Mouse (Mus musculus): Measurements from ENCODE around the gene Pemt. TPM values are rescaled to one million over a fixed set of nuclear protein-coding genes. Genes with fewer than 3 reads are reported as not detected.
A peak's percentile ranks its signal among the peaks of the same experiment; 100 is the strongest.

Gene Pemt
- polyA plus RNA-seq, 1 experiment from 2014 or later: 13.0 TPM

DNA sequence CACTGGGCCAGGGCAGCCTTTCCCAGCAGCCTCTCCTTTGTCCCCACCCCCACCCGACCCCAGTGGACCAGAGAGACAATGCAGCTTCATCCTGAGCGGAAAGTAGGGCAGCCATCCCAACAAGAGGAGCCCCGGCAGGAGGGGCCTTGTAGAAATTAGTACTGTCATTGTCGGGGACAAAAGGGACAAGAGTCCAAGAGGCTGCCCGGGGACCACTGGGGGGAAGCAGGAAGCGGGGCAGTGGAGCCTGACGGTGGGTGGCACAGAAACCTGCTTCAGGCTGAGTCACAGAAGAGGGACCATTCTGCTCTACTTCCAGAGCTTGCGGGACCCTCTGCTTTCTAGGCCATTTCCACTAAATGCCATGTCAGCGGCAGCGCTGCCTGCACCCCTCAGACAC lies 71.0 kb downstream of the Pemt start:
- ATAC-seq (replicated peaks; ENCODE audit: low FRiP score): no peak
- H3K27ac ChIP-seq: peak overlapping the region; percentile 56
- H3K4me2 ChIP-seq: no peak overlapping the region
- H3K27me3 ChIP-seq: no peaks in the 10 kb centered on the region
- H3K4me3 ChIP-seq (replicated peaks): no peak overlapping the region
- H3K9me3 ChIP-seq (replicated peaks): no peaks in the 10 kb centered on the region
- peaks cover 44% of the 10 kb centered on the region for H3K4me1 ChIP-seq
- H3K36me3 ChIP-seq: no peaks in the 10 kb centered on the region
- WGBS: 40% methylated on average over 10 of the region's 10 CpGs
- no peak overlapping the region for H3K9ac ChIP-seq

GRCm38 (mm10) chr11:59973389-59973788 lies 72.9 kb downstream of the Pemt start:
- Histone ChIP-seq H3K9me3 (replicated peaks) (no peaks in the 10 kb centered on the region), H3K27ac (no peak overlapping the region), H3K36me3 (no peaks in the 10 kb centered on the region), H3K4me2 (no peak overlapping the region), H3K4me3 (replicated peaks) (no peak overlapping the region), H3K9ac (no peak overlapping the region), H3K4me1 (peaks cover 38% of the 10 kb centered on the region), H3K27me3 (no peaks in the 10 kb centered on the region)
- 61% methylated on average over 5 of the region's 5 CpGs for WGBS
- no peak for ATAC-seq (replicated peaks; ENCODE audit: low FRiP score)

DNA sequence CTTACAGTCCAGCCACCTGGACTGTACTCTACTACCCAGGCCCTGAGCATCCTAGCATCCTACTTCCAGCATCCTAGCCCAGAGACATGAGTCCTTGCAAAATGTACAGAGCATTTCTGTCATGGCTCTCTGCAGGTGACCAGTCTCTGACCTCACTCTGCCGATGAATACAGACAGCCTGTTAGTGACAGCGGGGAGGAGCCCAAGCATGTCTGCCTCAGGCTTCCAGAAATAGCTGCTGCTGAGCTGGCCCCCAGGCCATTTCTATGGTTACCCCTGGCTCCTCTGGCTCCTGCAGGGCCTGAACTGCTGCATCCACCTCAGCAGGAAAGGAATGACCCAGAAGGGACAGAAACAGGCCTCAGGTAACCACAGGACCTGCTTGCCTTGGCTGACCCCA lies 74.6 kb downstream of the Pemt start:
- no peak overlapping the region for H3K4me2 ChIP-seq
- H3K4me3 ChIP-seq (replicated peaks): no peak overlapping the region
- no peaks in the 10 kb centered on the region for H3K27me3 ChIP-seq
- peaks cover 33% of the 10 kb centered on the region for H3K4me1 ChIP-seq
- WGBS: 36% methylated on average over 2 of the region's 2 CpGs
- no peaks in the 10 kb centered on the region for H3K36me3 ChIP-seq
- H3K27ac ChIP-seq: no peak overlapping the region
- H3K9ac ChIP-seq: no peak overlapping the region
- 0 out of 2 replicates have a peak, but pooled peaks have one; percentile 12 for ATAC-seq (replicated peaks; ENCODE audit: low FRiP score)
- no peaks in the 10 kb centered on the region for H3K9me3 ChIP-seq (replicated peaks)

DNA sequence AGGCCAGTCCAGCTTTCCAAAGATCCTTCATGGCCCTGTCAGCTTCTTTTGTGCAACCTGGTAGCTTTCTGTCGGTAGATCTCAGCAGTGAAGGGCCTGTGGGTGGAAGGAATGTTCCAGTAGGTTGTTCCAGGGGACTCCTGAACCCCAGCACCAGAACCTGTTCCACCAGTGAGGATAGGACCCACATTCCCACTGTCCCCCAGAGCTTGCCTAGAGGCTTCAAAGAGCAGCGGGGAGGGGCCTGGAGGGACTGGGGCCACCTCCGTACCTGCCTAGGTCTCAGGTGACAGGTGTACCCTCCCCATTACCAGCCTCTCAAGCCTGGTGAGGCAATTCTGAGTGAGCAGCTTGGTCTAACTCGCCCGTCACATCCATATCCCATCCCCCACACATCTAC lies 75.5 kb downstream of the Pemt start:
- H3K27me3 ChIP-seq: no peaks in the 10 kb centered on the region
- no peak overlapping the region for H3K9ac ChIP-seq
- no peaks in the 10 kb centered on the region for H3K36me3 ChIP-seq
- H3K4me1 ChIP-seq: peaks cover 41% of the 10 kb centered on the region
- no peak overlapping the region for H3K4me3 ChIP-seq (replicated peaks)
- WGBS: 71% methylated on average over 5 of the region's 5 CpGs
- H3K27ac ChIP-seq: no peak overlapping the region
- H3K4me2 ChIP-seq: no peak overlapping the region
- no peak for ATAC-seq (replicated peaks; ENCODE audit: low FRiP score)
- H3K9me3 ChIP-seq (replicated peaks): no peaks in the 10 kb centered on the region

GRCm38 (mm10) chr11:59967765-59968164 lies 78.5 kb downstream of the Pemt start:
- ATAC-seq (replicated peaks; ENCODE audit: low FRiP score): no peak
- Histone ChIP-seq H3K27ac (no peak overlapping the region), H3K4me3 (replicated peaks) (no peak overlapping the region), H3K4me1 (peaks cover 47% of the 10 kb centered on the region), H3K9me3 (replicated peaks) (no peaks in the 10 kb centered on the region), H3K9ac (no peak overlapping the region), H3K4me2 (no peak overlapping the region), H3K36me3 (no peaks in the 10 kb centered on the region), H3K27me3 (peaks cover 16% of the 10 kb centered on the region)
- WGBS: 68% methylated on average over 1 of the region's 1 CpGs

DNA sequence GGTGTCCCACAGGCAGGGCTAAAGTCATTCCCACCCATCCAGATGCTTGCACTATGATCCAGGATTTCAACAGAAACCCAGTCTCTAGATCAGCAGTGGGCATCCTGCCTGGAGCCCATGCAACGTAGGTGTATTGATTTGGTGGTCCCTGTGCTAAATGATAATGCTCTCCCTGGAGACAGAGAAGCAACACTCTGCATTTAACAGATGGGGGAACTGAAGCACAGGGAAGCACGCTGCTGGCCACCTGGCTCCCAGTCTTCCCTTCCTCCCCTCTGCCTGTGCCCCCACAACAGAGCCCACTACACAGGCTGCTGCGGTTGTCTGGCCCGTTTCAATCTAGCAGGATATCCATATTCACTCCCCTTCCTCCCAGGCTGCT lies 80.2 kb downstream of the Pemt start:
- Histone ChIP-seq H3K4me3 (replicated peaks) (no peak overlapping the region), H3K4me2 (peak overlapping the region; percentile 91), H3K27ac (peak overlapping the region; percentile 88; the same call in 1 of the 2 replicates), H3K27me3 (peaks cover 22% of the 10 kb centered on the region), H3K36me3 (peaks cover 13% of the 10 kb centered on the region), H3K4me1 (peaks cover 39% of the 10 kb centered on the region), H3K9ac (no peak overlapping the region), H3K9me3 (replicated peaks) (no peaks in the 10 kb centered on the region)
- ATAC-seq (replicated peaks; ENCODE audit: low FRiP score): no peak
- 56% methylated on average over 4 of the region's 4 CpGs for WGBS

- 18% methylated on average over 25 of the region's 25 CpGs for WGBS
- H3K27ac ChIP-seq: peak overlapping the region; percentile 88
- peak overlapping the region; percentile 91 for H3K4me2 ChIP-seq
- peaks cover 19% of the 10 kb centered on the region for H3K36me3 ChIP-seq
- peak overlapping the region; percentile 52 for H3K4me3 ChIP-seq (replicated peaks)
- ATAC-seq (replicated peaks; ENCODE audit: low FRiP score): peak; percentile 81
- H3K4me1 ChIP-seq: peaks cover 36% of the 10 kb centered on the region
- H3K9me3 ChIP-seq (replicated peaks): no peaks in the 10 kb centered on the region
- peak overlapping the region; percentile 59 for H3K9ac ChIP-seq
- peaks cover 22% of the 10 kb centered on the region for H3K27me3 ChIP-seq
Observed at GRCm38 (mm10) chr11:59965227-59966101, 80.8 kb downstream of the Pemt start.

DNA sequence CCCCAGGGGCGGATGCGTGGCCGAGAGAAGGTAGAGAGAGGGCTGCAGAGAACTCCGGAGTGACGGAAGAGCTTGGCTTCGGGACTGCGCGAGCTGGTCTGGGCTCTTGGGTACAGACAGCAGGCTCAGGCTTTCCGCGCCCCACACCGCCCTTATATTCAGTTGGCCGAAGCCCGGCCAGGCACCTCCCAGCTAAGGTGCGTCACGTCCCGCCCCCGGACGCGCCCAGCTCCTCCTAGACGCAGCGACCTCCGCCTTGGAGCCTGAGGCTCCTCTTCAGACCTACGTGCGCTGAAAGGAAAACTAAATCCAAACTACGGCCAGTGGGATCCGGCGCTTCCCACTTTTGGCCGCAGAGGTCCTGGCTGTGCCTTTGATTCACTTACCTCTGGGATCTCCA lies 81.5 kb downstream of the Pemt start, which contains the start of gene Rasd1:
TSS of gene Rasd1 (minus strand) at position 127 of the 400 bp plus-strand sequence.
- Histone ChIP-seq H3K36me3 (peaks cover 24% of the 10 kb centered on the region), H3K9me3 (replicated peaks) (no peaks in the 10 kb centered on the region), H3K27me3 (peaks cover 22% of the 10 kb centered on the region), H3K4me2 (peak within 1 kb of the TSS; percentile 91), H3K4me3 (replicated peaks) (peak within 1 kb of the TSS; percentile 52), H3K4me1 (peaks cover 36% of the 10 kb centered on the region), H3K27ac (peak within 1 kb of the TSS; percentile 88), H3K9ac (peak within 1 kb of the TSS; percentile 59)
- under 1% methylated on average over 28 of the region's 28 CpGs for WGBS
- ATAC-seq (replicated peaks; ENCODE audit: low FRiP score): peak; percentile 93

DNA sequence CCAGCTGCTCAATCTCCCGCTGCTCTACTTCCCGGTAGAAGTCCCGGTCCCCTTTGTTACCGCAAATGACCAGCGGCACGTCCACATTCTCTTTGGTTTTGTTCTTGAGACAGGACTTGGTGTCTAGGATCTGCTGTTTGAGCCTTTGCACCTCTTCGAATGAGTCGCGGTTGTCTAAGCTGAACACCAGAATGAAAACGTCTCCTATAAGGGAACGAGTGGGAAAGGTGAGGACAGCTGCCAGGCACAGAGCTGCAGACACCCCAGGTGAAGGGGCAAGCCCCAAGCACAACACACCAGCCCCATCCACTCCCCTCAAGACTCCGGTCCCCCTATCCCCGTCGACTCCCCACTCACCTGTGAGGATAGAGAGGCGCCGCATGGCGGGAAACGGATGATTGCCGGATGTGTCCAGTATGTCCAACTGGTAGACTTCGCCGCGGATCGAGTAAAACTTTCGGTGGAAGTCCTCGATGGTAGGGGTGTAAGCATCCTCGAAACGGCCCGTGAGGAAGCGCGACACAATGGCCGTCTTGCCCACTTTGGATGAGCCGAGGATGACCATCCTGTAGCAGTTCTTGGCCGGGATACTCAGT lies 82.0 kb downstream of the Pemt start:
- Histone ChIP-seq H3K4me2 (peak overlapping the region; percentile 91), H3K9ac (peak overlapping the region; percentile 59), H3K4me1 (peaks cover 36% of the 10 kb centered on the region), H3K9me3 (replicated peaks) (no peaks in the 10 kb centered on the region), H3K27ac (peak overlapping the region; percentile 88), H3K36me3 (peaks cover 25% of the 10 kb centered on the region), H3K27me3 (peaks cover 22% of the 10 kb centered on the region), H3K4me3 (replicated peaks) (peak overlapping the region; percentile 52)
- 1% methylated on average over 33 of the region's 33 CpGs for WGBS
- no peak for ATAC-seq (replicated peaks; ENCODE audit: low FRiP score)

- H3K36me3 ChIP-seq: peaks cover 25% of the 10 kb centered on the region
- H3K27ac ChIP-seq: no peak overlapping the region
- peaks cover 36% of the 10 kb centered on the region for H3K4me1 ChIP-seq
- H3K27me3 ChIP-seq: peaks cover 22% of the 10 kb centered on the region
- no peak for ATAC-seq (replicated peaks; ENCODE audit: low FRiP score)
- H3K4me2 ChIP-seq: peak overlapping the region; percentile 91
- H3K9ac ChIP-seq: peak overlapping the region; percentile 59
- H3K9me3 ChIP-seq (replicated peaks): no peaks in the 10 kb centered on the region
- WGBS: 7% methylated on average over 34 of the region's 34 CpGs
- peak overlapping the region; percentile 52 for H3K4me3 ChIP-seq (replicated peaks)
Observed at GRCm38 (mm10) chr11:59963364-59964162, 82.7 kb downstream of the Pemt start.

GRCm38 (mm10) chr11:59962590-59962989 lies 83.7 kb downstream of the Pemt start:
- Histone ChIP-seq H3K36me3 (peaks cover 25% of the 10 kb centered on the region), H3K4me3 (replicated peaks) (no peak overlapping the region), H3K4me2 (no peak overlapping the region), H3K27me3 (peaks cover 22% of the 10 kb centered on the region), H3K9me3 (replicated peaks) (no peaks in the 10 kb centered on the region), H3K4me1 (peaks cover 36% of the 10 kb centered on the region), H3K27ac (no peak overlapping the region), H3K9ac (no peak overlapping the region)
- ATAC-seq (replicated peaks; ENCODE audit: low FRiP score): no peak
- 82% methylated on average over 3 of the region's 3 CpGs for WGBS

Data from kidney, embryonic 15.5 days (tissue).